Mouse (Mus musculus): ENCODE measurements around the gene Trim31. TPM values are rescaled to one million over a fixed set of nuclear protein-coding genes. Genes with fewer than 3 reads are reported as not detected.

Gene Trim31
- total and polyA plus RNA-seq, 2 experiments from 2014 or later = not detected

- WGBS = 69% methylated on average over 10 of the region's 10 CpGs
- Histone ChIP-seq H3K4me1 (ENCODE audit: insufficient read depth, low read length) (no peaks in the 10 kb centered on the region), H3K9me3 (ENCODE audit: low read length) (no peaks in the 10 kb centered on the region), H3K36me3 (ENCODE audit: insufficient read depth, low read length) (no peaks in the 10 kb centered on the region), H3K27ac (no peak overlapping the region), H3K27me3 (ENCODE audit: insufficient read depth, low read length) (no peaks in the 10 kb centered on the region), H3K4me2 (ENCODE audit: low read depth, low read length) (no peak overlapping the region), H3K9ac (replicated peaks; ENCODE audit: low read length) (no peak overlapping the region), H3K4me3 (ENCODE audit: low read length) (no peak overlapping the region)
- ATAC-seq (no peak), DNase-seq (ENCODE audit: low spot score) (no peak)
- no peak for TF ChIP-seq CTCF (IDR thresholded peaks at IDR 0.05; ENCODE audit: low read depth)
These were observed 29.7 kb downstream of the Trim31 start for GRCm38 (mm10) chr17:36927496-36928120.

DNA sequence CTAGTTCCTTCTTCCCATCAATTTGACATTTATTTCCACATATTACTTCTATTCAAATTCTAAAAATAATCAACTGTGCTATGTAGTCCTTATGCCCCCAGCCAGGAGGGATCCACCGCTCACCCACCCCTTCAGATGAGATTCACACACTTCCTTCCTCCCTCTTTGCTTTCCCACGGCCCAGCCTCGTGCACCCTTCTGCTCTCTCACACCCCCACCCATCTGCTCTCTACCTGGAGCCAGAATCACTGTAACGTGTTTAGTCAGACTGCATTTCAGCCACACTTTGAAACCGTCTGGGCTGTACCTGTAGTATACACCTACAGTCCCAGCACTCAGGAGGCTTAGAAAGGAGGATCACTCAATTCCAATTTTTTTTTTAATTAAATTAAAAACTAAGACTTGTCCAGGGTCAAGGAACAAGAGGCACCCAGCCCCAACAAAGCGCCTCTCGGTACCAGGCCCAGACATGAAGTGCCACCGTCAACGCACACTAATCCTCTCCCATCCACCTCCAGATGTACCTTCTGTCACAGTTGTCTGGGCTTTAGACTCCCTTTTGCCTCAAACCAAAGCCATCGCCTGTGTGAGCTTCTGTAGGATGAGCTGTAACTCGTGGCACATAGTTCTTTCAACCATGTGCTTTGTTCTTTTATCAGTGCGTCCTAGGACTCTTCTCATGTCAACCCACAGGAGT, 31.5 kb downstream of the Trim31 start:
- DNase-seq (ENCODE audit: low spot score) (no peak), ATAC-seq (no peak)
- Histone ChIP-seq H3K4me1 (ENCODE audit: insufficient read depth, low read length) (no peaks in the 10 kb centered on the region), H3K4me3 (ENCODE audit: low read length) (no peak overlapping the region), H3K9me3 (ENCODE audit: low read length) (no peaks in the 10 kb centered on the region), H3K4me2 (ENCODE audit: low read depth, low read length) (no peak overlapping the region), H3K27me3 (ENCODE audit: insufficient read depth, low read length) (no peaks in the 10 kb centered on the region), H3K36me3 (ENCODE audit: insufficient read depth, low read length) (no peaks in the 10 kb centered on the region), H3K9ac (replicated peaks; ENCODE audit: low read length) (no peak overlapping the region), H3K27ac (no peak overlapping the region)
- WGBS = 73% methylated on average over 12 of the region's 12 CpGs
- TF ChIP-seq CTCF (IDR thresholded peaks at IDR 0.05; ENCODE audit: low read depth) = no peak

DNA sequence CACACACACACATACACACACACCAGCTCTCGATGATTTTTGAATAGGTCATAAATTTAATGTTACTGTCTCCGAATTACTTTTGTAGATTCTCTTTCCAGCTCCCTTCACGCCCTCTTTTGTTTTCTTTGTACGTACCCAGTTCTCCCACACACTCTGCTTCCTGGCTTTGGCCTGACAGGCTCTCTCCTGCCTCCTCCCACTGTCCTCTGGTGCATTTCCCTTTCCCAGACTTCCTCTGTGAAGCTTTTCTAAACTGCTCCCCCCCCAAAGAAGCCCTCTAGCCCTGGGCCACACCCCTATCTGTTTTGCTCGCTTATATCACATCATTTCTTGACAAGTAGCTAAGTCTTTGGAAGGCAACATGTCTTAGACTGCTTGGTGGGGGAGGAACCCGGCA, 32.3 kb downstream of the Trim31 start:
- H3K27me3 ChIP-seq (ENCODE audit: insufficient read depth, low read length) = no peaks in the 10 kb centered on the region
- DNase-seq (ENCODE audit: low spot score) (no peak), ATAC-seq (no peak)
- no peak overlapping the region for H3K4me3 ChIP-seq (ENCODE audit: low read length)
- 75% methylated on average over 6 of the region's 6 CpGs for WGBS
- no peak for TF ChIP-seq CTCF (IDR thresholded peaks at IDR 0.05; ENCODE audit: low read depth)
- no peaks in the 10 kb centered on the region for H3K36me3 ChIP-seq (ENCODE audit: insufficient read depth, low read length)
- H3K9me3 ChIP-seq (ENCODE audit: low read length) = no peaks in the 10 kb centered on the region
- H3K4me1 ChIP-seq (ENCODE audit: insufficient read depth, low read length) = no peaks in the 10 kb centered on the region
- no peak overlapping the region for H3K9ac ChIP-seq (replicated peaks; ENCODE audit: low read length)
- no peak overlapping the region for H3K27ac ChIP-seq
- H3K4me2 ChIP-seq (ENCODE audit: low read depth, low read length) = no peak overlapping the region

DNA sequence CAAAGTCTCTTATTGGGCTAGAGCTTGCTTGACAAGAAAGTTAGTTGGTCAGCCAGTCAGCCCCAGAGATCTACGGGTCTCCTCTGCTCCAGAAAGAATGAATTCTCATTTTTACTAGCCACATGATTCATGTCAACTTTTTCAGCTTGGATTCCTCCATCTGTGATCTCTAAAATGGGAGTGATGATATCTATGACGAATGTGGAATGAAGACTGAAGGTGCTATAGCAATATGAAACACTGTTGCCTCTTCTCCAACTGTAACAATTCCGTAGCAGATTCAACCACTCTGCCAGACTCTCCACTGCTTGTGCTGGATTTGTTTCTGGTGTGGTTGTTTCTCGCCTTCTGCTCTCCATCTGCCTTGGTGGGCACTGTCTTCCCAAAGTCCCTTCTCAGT, 33.2 kb downstream of the Trim31 start:
- no peak overlapping the region for H3K27ac ChIP-seq
- no peak for TF ChIP-seq CTCF (IDR thresholded peaks at IDR 0.05; ENCODE audit: low read depth)
- no peaks in the 10 kb centered on the region for H3K9me3 ChIP-seq (ENCODE audit: low read length)
- H3K27me3 ChIP-seq (ENCODE audit: insufficient read depth, low read length) = no peaks in the 10 kb centered on the region
- DNase-seq (ENCODE audit: low spot score) = no peak
- 88% methylated on average over 4 of the region's 4 CpGs for WGBS
- ATAC-seq = no peak
- H3K9ac ChIP-seq (replicated peaks; ENCODE audit: low read length) = no peak overlapping the region
- no peak overlapping the region for H3K4me3 ChIP-seq (ENCODE audit: low read length)
- no peaks in the 10 kb centered on the region for H3K36me3 ChIP-seq (ENCODE audit: insufficient read depth, low read length)
- H3K4me2 ChIP-seq (ENCODE audit: low read depth, low read length) = no peak overlapping the region
- H3K4me1 ChIP-seq (ENCODE audit: insufficient read depth, low read length) = no peaks in the 10 kb centered on the region

- Histone ChIP-seq H3K36me3 (ENCODE audit: insufficient read depth, low read length) (no peaks in the 10 kb centered on the region), H3K4me1 (ENCODE audit: insufficient read depth, low read length) (no peaks in the 10 kb centered on the region), H3K27me3 (ENCODE audit: insufficient read depth, low read length) (no peaks in the 10 kb centered on the region), H3K4me3 (ENCODE audit: low read length) (no peak overlapping the region), H3K9ac (replicated peaks; ENCODE audit: low read length) (no peak overlapping the region), H3K4me2 (ENCODE audit: low read depth, low read length) (no peak overlapping the region), H3K27ac (no peak overlapping the region), H3K9me3 (ENCODE audit: low read length) (no peaks in the 10 kb centered on the region)
- ATAC-seq = no peak
- TF ChIP-seq CTCF (IDR thresholded peaks at IDR 0.05; ENCODE audit: low read depth) = no peak
- 67% methylated on average over 2 of the region's 2 CpGs for WGBS
- DNase-seq (ENCODE audit: low spot score) = no peak
These were observed 33.9 kb downstream of the Trim31 start for GRCm38 (mm10) chr17:36931806-36932205.

DNA sequence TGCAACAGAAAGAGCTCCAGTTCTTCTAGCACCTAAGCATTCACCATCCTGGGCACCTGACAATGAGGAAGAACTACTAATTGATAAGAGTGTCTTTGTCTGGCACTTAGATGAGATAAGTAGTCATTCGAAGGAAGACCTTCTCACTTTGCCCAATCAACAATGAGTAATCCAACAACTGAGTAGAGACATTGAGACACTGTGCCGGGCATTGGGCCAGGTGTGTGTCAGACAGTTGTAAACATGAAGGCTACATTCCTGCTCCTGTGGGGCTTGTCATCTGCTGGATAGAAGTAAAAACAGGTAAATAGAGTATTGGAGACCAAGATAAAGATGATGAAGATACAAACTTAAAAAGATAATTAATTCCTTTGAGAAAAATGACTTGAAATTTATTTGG, 40.1 kb downstream of the Trim31 start:
- H3K9me3 ChIP-seq (ENCODE audit: low read length) = no peaks in the 10 kb centered on the region
- H3K4me3 ChIP-seq (ENCODE audit: low read length) = no peak overlapping the region
- H3K9ac ChIP-seq (replicated peaks; ENCODE audit: low read length) = no peak overlapping the region
- H3K27me3 ChIP-seq (ENCODE audit: insufficient read depth, low read length) = peaks cover 6% of the 10 kb centered on the region; the same call in 1 of the 2 replicates
- peaks cover 6% of the 10 kb centered on the region; the same call in 1 of the 2 replicates for H3K4me1 ChIP-seq (ENCODE audit: insufficient read depth, low read length)
- WGBS = 90% methylated on average over 2 of the region's 2 CpGs
- DNase-seq (ENCODE audit: low spot score) = no peak
- no peak for ATAC-seq
- H3K27ac ChIP-seq = no peak overlapping the region
- H3K4me2 ChIP-seq (ENCODE audit: low read depth, low read length) = no peak overlapping the region
- no peaks in the 10 kb centered on the region for H3K36me3 ChIP-seq (ENCODE audit: insufficient read depth, low read length)
- no peak for TF ChIP-seq CTCF (IDR thresholded peaks at IDR 0.05; ENCODE audit: low read depth)

GRCm38 (mm10) chr17:36942391-36942790, 44.5 kb downstream of the Trim31 start:
- Histone ChIP-seq H3K9me3 (ENCODE audit: low read length) (no peaks in the 10 kb centered on the region), H3K4me1 (ENCODE audit: insufficient read depth, low read length) (peaks cover 17% of the 10 kb centered on the region), H3K27ac (no peak overlapping the region), H3K36me3 (ENCODE audit: insufficient read depth, low read length) (no peaks in the 10 kb centered on the region), H3K4me2 (ENCODE audit: low read depth, low read length) (peak overlapping the region; percentile 67), H3K9ac (replicated peaks; ENCODE audit: low read length) (no peak overlapping the region), H3K4me3 (ENCODE audit: low read length) (peak overlapping the region; percentile 39), H3K27me3 (ENCODE audit: insufficient read depth, low read length) (peaks cover 6% of the 10 kb centered on the region; the same call in 1 of the 2 replicates)
- DNase-seq (ENCODE audit: low spot score) = no peak
- ATAC-seq = no peak
- 45% methylated on average over 10 of the region's 10 CpGs for WGBS
- no peak for TF ChIP-seq CTCF (IDR thresholded peaks at IDR 0.05; ENCODE audit: low read depth)
